Mouse (Mus musculus) left cerebral cortex, adult 9 months (tissue): Measurements from ENCODE around the gene Lamc2.

Experiments
- DNase-seq, 2 experiments: peaks; one replicate each; pipeline ENCODE4 v3.0.0; 2022; ENCODE audit warnings: low spot score in 2 of 2

Gene Lamc2

DNA sequence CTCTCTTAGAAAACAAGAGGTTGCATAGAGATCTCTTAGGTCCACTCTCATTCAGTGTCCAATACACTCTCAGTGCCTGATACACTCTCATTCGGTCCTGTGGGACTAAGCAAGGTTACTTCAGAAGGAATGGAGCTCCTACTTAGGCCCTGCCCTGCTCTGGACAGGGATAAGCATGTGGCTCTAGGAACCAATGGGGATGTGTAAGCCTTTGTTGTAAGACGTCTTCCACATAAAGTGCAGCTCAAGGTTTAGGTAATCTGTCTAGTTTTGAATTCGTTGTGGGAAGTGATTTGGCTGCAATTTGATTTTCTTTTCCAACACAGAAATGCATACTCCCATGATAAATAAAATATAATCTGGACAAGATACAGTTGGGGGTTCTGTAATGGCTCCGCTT, 6.1 kb downstream of the Lamc2 start:
- peak in 1 of 2 experiments; percentile 12 for DNase-seq

DNA sequence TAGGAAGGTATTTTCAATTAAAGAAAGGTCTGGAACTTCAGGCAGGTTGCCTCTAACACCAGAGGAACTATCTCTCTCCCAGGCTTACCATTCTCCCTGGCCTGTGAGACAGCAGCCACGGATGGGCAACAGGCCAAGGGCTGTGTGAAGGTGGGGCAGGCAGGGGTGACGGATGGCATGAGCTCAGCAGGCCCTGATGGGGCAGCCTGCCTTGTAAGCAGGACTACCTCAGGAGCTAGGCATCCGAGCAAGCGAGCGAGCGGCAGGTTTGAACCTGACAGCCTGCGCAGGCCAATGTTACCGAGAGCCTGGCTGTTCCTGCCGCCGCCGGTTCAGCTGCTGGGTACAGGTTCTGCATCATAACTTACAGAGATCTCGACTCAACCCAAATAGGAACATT, 11.4 kb downstream of the Lamc2 start:
- no peak for DNase-seq

DNA sequence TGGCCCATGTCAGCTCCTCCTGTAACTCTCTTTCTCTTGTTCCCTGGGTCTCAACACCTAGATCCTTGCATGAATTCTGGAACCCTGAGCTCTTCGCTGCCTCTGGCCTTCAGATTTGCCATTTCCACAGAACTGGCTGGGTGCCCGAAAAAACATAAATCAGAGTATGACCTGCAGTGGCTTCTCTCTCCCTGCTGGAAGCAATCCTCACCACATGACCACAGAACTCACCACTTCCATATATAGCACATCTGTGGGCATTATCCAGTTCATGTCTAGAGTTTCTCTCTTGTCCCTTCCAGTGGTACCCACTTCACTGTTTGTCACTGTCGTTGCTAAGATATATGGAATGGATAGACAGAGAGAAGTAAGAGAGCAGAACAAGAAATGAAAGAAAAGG, 13.0 kb downstream of the Lamc2 start:
- DNase-seq, result no peak

- no peak for DNase-seq
Observed at GRCm38 (mm10) chr1:153172291-153172731, 13.9 kb downstream of the Lamc2 start.

DNA sequence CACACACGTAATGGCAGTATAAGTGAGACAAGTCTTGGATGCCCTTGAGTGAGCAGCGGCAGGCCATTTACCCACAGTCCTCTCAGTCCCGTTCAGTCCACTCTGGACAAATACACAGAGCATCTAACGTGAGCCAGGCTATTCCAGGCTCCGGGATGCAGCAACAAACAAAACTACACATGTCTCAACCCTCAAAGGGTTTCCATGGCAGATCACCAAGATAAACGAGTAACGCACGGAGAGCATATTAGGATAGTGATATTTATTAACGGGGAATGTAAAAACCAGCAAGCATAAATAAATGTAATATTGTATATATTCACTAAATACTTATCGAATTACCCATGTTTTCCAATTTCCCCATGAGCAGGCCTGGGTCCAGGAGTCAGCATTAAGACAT, 15.2 kb downstream of the Lamc2 start:
- no peak for DNase-seq

- no peak for DNase-seq
Observed at GRCm38 (mm10) chr1:153168293-153168692, 18.0 kb downstream of the Lamc2 start.

- DNase-seq, result no peak
Observed at GRCm38 (mm10) chr1:153163831-153164230, 22.4 kb downstream of the Lamc2 start.

GRCm38 (mm10) chr1:153159137-153159536, 27.1 kb downstream of the Lamc2 start:
- DNase-seq, result no peak

GRCm38 (mm10) chr1:153157021-153157623, 29.1 kb downstream of the Lamc2 start:
- no peak for DNase-seq

GRCm38 (mm10) chr1:153155364-153155763, 30.9 kb downstream of the Lamc2 start:
- no peak for DNase-seq

- no peak for DNase-seq
Observed at GRCm38 (mm10) chr1:153153619-153154137, 32.6 kb downstream of the Lamc2 start.

- DNase-seq, result no peak
Observed at GRCm38 (mm10) chr1:153152594-153152993, 33.7 kb downstream of the Lamc2 start.

DNA sequence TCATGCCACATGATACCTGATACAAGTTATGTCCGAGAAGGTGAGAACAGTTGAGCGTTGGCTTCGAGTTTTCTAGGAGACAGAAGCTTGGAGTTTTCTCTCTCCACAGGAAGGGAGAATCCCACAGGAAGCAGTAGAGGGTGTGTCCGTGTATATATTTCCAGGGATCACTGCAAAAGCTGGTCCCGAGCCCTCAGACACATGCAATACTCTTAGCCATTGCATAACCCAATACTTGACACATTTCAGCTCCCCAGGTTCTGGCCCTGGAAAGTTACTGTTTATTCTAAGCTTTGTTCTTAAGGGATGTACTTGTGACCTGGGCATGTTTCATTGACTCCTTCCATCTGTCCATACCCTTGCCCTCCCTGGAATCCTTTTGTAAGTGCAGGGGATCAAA, 40.5 kb downstream of the Lamc2 start:
- DNase-seq, result no peak

DNA sequence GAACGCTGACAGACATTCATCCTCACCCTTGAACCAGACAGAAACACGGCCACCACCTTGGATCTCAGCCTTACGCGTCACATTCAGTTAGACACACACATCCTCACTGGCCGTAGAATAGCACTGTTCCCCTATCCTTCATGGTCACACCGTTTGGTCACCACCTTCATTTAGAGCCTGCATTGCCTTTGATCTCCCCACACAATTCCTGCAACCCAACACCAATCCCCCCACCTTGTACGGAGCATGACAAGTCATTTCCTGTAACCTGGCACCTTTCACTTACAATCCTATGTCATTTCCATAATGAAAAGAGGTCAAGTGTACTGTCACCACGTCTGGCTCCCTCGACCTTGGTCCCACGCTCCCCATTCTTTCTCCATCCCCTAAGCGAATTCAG, 42.2 kb downstream of the Lamc2 start:
- DNase-seq, result no peak

GRCm38 (mm10) chr1:153140747-153141228, 45.5 kb downstream of the Lamc2 start:
- no peak for DNase-seq

DNA sequence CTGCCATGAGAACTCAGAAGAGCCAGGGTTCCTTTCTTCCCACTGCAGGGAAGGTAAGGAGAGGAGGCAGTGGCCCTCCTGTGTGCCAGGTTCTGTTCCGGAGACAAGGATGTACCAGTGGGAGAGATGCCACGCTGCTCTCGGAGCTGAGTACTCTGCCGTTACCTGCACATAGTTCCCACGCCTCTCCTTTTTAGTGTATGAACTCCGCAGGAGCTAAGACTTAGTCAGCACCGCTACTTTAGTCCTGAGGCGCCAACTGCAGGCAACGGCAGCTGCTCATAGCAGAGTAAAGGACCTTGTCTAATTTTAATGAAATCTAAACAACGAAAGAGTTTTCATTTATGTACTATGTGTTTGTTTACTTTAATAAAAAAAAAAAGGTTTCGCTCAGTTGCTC, 46.0 kb downstream of the Lamc2 start:
- no peak for DNase-seq

GRCm38 (mm10) chr1:153139635-153140034, 46.6 kb downstream of the Lamc2 start:
- no peak for DNase-seq

- DNase-seq, result no peak
Observed at GRCm38 (mm10) chr1:153138486-153138885, 47.8 kb downstream of the Lamc2 start.

GRCm38 (mm10) chr1:153136647-153137046, 49.6 kb downstream of the Lamc2 start:
- DNase-seq, result no peak

GRCm38 (mm10) chr1:153133865-153134781, 52.1 kb downstream of the Lamc2 start:
- no peak for DNase-seq

DNA sequence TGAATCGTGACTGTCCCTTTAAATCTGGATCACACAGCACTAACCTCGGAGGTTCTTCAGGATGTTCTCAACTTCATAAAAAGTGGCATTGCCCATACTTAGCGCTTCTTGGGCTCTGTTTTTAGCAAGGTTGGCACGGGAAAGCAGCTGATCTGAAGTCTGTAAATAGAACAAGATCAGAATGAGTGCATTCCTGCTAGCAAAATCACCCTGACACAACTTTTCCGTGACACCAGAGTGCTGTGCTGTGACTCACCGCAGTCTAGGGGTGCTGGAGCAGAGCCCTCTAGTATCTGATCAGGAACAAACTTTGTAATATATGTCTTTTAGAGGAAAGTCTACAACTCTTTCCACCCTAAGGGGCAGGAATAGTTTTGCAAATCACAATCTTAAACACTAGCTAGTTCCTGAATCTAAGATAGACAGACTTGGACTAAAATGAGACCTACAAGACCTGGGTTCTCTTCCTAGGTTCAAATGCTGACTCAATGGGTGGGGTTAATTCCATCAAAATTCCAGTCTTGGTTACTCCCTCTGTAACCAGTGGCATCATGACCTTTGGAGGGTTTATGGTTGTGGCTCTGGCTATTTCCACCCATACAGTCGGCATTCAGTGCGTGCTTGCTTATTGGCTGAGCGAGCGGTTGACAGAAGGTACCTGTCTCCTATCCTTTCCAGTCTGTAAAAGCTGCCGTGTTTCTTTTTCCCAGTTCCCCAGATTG, 56.1 kb downstream of the Lamc2 start:
- DNase-seq, result peak in 1 of 2 experiments; percentile 38

- no peak for DNase-seq
Observed at GRCm38 (mm10) chr1:153128780-153129179, 57.5 kb downstream of the Lamc2 start.
